Mouse (Mus musculus) monocyte, adult 5-6 weeks (primary cell): ENCODE measurements around the gene Kcnq1. TPM values are rescaled to one million over a fixed set of nuclear protein-coding genes. Genes with fewer than 3 reads are reported as not detected.

Source experiments
- ATAC-seq: fragments of 153-309, 156-312 bp; replicated peaks from 2 replicates; pipeline ENCODE4 v1.8.0; 2017; ENCODE audit warnings: mild to moderate bottlenecking; ENCODE audit not compliant: low TSS enrichment, insufficient number of reproducible peaks, severe bottlenecking, poor library complexity, low FRiP score
- total RNA-seq: library from RNA; stranded (forward); fragments of 200-1000, 200-491, 200-594 nt; gene quantifications from 3 replicates; pipeline ENCODE4 v1.2.3, GENCODE M21; 2017

Kcnq1 gene
- total RNA-seq, 1 experiment from 2014 or later, result not detected

GRCm38 (mm10) chr7:143294690-143295355 is 188.7 kb downstream of the Kcnq1 start:
- no peak for ATAC-seq

- no peak for ATAC-seq
Observed at GRCm38 (mm10) chr7:143295356-143296000, 189.3 kb downstream of the Kcnq1 start.

- no peak for ATAC-seq
Observed at GRCm38 (mm10) chr7:143296001-143296379, 189.8 kb downstream of the Kcnq1 start.

GRCm38 (mm10) chr7:143296384-143296801 is 190.2 kb downstream of the Kcnq1 start:
- peak; percentile 98 for ATAC-seq

GRCm38 (mm10) chr7:143300037-143300436 is 193.9 kb downstream of the Kcnq1 start:
- ATAC-seq, result no peak

GRCm38 (mm10) chr7:143300681-143301080 is 194.5 kb downstream of the Kcnq1 start:
- ATAC-seq, result no peak

- ATAC-seq, result no peak
Observed at GRCm38 (mm10) chr7:143302156-143302555, 196.0 kb downstream of the Kcnq1 start.

GRCm38 (mm10) chr7:143302593-143303238 is 196.6 kb downstream of the Kcnq1 start:
- no peak for ATAC-seq

- ATAC-seq, result no peak
Observed at GRCm38 (mm10) chr7:143303557-143303956, 197.4 kb downstream of the Kcnq1 start.

- ATAC-seq, result no peak
Observed at GRCm38 (mm10) chr7:143305808-143306207, 199.6 kb downstream of the Kcnq1 start.

GRCm38 (mm10) chr7:143308001-143308400 is 201.8 kb downstream of the Kcnq1 start:
- ATAC-seq, result no peak

- no peak for ATAC-seq
Observed at GRCm38 (mm10) chr7:143310311-143310710, 204.1 kb downstream of the Kcnq1 start.

- ATAC-seq, result no peak
Observed at GRCm38 (mm10) chr7:143310847-143311246, 204.7 kb downstream of the Kcnq1 start.

- no peak for ATAC-seq
Observed at GRCm38 (mm10) chr7:143311471-143311870, 205.3 kb downstream of the Kcnq1 start.

GRCm38 (mm10) chr7:143313572-143314319 is 207.6 kb downstream of the Kcnq1 start:
- ATAC-seq, result no peak

- no peak for ATAC-seq
Observed at GRCm38 (mm10) chr7:143318512-143318911, 212.3 kb downstream of the Kcnq1 start.

GRCm38 (mm10) chr7:143320367-143320766 is 214.2 kb downstream of the Kcnq1 start:
- ATAC-seq, result no peak

GRCm38 (mm10) chr7:143325051-143325450 is 218.9 kb downstream of the Kcnq1 start:
- no peak for ATAC-seq

GRCm38 (mm10) chr7:143328185-143328915 is 222.2 kb downstream of the Kcnq1 start:
- ATAC-seq, result no peak
